Mouse (Mus musculus): ENCODE measurements at regions not wholly inside any gene's neighbourhood (a gene's known extent, or its start where the extent isn't known, plus 50 kb on each side); places are given as distances from the start of the nearest gene placed in this dataset.

DNA sequence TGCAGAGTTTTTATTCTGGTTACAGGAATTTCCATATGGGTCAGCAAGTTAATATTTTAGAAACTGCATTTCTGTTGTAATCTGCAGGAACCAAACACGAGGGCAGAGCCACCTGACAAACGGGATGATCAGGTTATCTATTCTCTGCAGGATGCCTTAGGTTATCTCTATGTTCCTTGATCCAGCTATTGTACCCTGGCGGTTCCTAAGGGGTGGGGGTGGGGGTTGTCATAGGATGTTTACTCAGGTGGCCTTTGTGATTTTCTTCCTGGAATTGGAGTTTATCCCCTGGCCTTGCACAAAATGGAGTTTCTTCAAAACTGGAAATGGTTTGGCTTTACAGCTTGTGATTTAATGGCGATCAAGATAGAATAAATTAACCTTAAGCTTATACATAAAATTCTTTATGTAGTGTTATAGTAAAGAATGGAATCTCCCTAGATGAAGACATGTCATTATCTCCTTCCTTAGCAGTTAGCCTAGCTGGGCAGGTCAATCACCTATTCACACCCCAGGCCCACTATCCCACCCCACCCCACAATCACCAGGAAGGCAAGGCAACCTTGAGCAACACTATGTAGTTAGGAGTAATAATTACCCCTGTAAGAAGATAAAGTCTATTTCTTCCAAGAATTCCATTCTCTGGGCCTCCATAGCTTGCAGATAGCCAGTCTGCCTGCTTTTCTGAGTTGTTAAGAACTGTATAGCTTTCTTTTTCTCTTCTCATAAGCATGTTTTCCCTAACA lies 192.3 kb upstream of the B430218F22Rik start:
- no peak for DNase-seq

GRCm38 (mm10) chr13:118208146-118208545 lies 178.3 kb upstream of the B430218F22Rik start:
- no peak for DNase-seq

DNA sequence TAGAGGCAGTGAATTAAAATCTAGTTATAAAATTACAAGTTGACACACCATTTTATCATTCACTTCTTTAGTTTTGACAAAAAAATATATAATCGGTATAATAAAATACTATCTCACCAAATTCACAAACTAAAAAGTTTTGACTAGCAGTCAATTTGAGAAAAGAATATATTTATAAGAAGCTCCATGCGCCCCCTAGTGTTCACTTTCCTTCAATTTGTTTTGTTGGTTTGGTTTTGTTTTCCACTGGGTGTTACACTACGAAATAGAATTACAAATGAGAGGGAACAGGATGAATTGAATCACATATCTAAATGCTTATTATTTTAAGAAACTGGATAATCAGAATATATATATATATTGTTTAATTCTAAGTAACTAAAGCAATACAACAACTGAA lies 159.1 kb upstream of the B430218F22Rik start:
- DNase-seq: peak; percentile 10

GRCm38 (mm10) chr13:118237968-118238367 lies 148.5 kb upstream of the B430218F22Rik start:
- DNase-seq: no peak

DNA sequence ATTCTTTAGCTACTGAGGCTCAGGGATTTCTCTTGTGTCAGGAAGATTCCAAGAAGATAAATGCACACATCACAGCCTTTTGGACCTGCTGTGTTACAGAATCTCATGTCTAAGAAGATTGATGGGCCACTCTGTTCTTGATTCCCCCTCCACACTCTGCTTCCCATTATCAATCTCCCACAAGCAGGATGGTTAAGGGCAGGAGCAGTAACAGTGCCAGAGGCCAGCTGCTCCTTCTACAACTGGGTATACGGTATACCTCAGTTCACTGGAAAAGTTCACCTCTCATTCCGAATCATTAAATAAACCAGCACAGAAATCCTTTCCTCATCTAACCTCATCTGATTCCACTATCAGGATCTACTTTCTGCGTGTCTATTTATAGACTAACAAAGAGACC lies 141.8 kb upstream of the B430218F22Rik start:
- no peak for DNase-seq

DNA sequence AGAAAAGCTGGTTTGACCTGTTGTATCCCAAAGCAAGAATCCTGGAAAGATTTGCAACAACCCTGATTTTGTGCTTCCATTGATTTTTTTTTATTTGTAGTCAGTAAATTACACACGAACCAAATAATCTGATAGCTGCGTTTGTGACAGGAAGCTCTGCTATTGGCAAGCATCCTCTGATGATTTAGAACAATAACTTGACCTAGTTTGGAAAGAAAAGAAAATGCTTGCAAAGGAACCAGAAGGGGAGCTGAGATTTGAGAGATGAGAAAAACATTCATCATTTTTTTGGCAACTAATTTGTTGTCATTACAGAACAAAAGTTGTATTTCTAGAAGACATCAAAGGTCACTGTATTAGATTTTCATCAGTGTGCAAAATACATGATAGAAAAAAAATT lies 140.9 kb upstream of the B430218F22Rik start:
- no peak for DNase-seq

DNA sequence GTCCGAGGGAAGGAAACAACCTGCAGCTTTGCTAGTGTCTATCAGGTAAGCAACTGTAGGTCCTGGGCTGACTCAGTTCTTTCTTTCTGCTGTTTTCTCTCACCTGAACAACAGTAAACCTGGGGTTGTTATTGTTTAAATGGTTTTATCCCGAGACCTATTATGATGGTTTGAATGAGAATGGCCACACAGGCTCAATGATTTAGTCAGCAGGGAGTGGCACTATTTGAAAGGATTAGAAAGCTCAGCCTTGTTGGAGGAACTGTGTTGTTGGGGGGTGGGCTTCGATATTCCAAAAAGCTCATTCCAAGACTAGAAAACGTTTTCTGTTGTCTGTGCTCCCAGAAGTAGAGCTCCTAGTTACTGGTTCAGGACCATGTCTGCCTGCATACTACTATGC lies 126.8 kb upstream of the B430218F22Rik start:
- DNase-seq: no peak

GRCm38 (mm10) chr13:118262971-118263370 lies 123.5 kb upstream of the B430218F22Rik start:
- no peak for DNase-seq

- DNase-seq: no peak
These were observed 120.5 kb upstream of the B430218F22Rik start for GRCm38 (mm10) chr13:118265763-118266520.

- DNase-seq: no peak
These were observed 113.5 kb upstream of the B430218F22Rik start for GRCm38 (mm10) chr13:118272904-118273303.

GRCm38 (mm10) chr13:118280956-118281355 lies 105.5 kb upstream of the B430218F22Rik start:
- DNase-seq: no peak

DNA sequence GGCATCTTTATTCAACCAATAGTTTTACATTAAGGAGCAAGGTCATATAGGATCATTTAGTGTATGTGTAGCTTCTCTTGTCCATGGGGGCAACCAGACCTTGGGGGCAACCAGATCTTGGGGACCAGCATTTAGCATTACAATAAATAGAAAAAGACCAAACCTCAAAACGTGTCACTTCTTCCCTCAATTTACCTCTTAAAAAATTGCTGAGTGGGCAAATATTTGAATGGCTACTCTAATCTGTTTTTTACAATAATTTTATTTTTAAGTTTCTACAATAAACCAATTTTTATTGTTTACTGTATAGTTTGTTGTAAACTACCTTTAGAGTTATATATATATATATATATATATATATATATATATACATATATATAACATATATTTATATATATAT lies 92.7 kb upstream of the B430218F22Rik start:
- no peak for DNase-seq

GRCm38 (mm10) chr13:118310080-118310479 lies 76.3 kb upstream of the B430218F22Rik start:
- DNase-seq: no peak

- no peak for DNase-seq
These were observed 72.8 kb upstream of the B430218F22Rik start for GRCm38 (mm10) chr13:118313676-118314075.

All from cerebellum, adult 11 months (tissue).